Mouse (Mus musculus) effector memory CD4-positive, alpha-beta T cell, adult 5 months (primary cell): ENCODE results near the gene Gli1. TPM values are rescaled to one million over a fixed set of nuclear protein-coding genes. Genes with fewer than 3 reads are reported as not detected.

ENCODE experiments used
- polyA plus RNA-seq: library from polyadenylated mRNA; unstranded; fragments of 100-300 nt; shearing (Covaris generic); gene quantifications from one replicate; pipeline ENCODE4 v1.2.1, GENCODE M21; 2017

Gli1 gene
- polyA plus RNA-seq = 0.09 TPM

GRCm38 (mm10) chr10:127341891-127342639 is at the start of gene Gli1:
Gene Gli1, minus strand, starts transcription at chr10:127341974.

GRCm38 (mm10) chr10:127380251-127380691 is 38.5 kb upstream of the Gli1 start, which contains the start of gene R3hdm2:
Gene R3hdm2, plus strand, starts transcription at chr10:127380327.

GRCm38 (mm10) chr10:127369834-127370820 is 28.4 kb upstream of the Gli1 start, which contains the start of gene Inhbc:
Gene Inhbc, minus strand, starts transcription at chr10:127370431.

GRCm38 (mm10) chr10:127353909-127354895 is 12.4 kb upstream of the Gli1 start, which contains the start of gene Inhbe:
Gene Inhbe, minus strand, starts transcription at chr10:127354411.

GRCm38 (mm10) chr10:127321621-127322020 is 20.2 kb downstream of the Gli1 start, which contains the start of gene Arhgap9:
Gene Arhgap9, plus strand, starts transcription at chr10:127321964.

GRCm38 (mm10) chr10:127311476-127312355 is 30.1 kb downstream of the Gli1 start, which contains the start of gene Mars:
Gene Mars, minus strand, starts transcription at chr10:127311786.

GRCm38 (mm10) chr10:127288800-127289572 is 52.8 kb downstream of the Gli1 start, which contains the start of gene Mbd6:
Gene Mbd6, minus strand, starts transcription at chr10:127289018.

Other genes with a start within 250 kb of the Gli1 start
- 154 TPM for gene Os9, start 220.8 kb downstream of the Gli1 start, polyA plus RNA-seq
- gene B4galnt1, start 176.7 kb downstream of the Gli1 start, polyA plus RNA-seq = 677 TPM
- gene Slc26a10, start 161.3 kb downstream of the Gli1 start, polyA plus RNA-seq = 11.0 TPM
- not detected for gene Arhgef25, start 151.9 kb downstream of the Gli1 start, polyA plus RNA-seq
- gene Dtx3, start 146.2 kb downstream of the Gli1 start, polyA plus RNA-seq = 109 TPM
- gene Pip4k2c, start 130.4 kb downstream of the Gli1 start, polyA plus RNA-seq = 28.9 TPM
- not detected for gene Kif5a, start 78.6 kb downstream of the Gli1 start, polyA plus RNA-seq
- gene Dctn2, start 75.6 kb downstream of the Gli1 start, polyA plus RNA-seq = 74.6 TPM
- gene Mbd6, start 53.0 kb downstream of the Gli1 start, polyA plus RNA-seq = 8.4 TPM
- 55.4 TPM for gene Mars, start 30.2 kb downstream of the Gli1 start, polyA plus RNA-seq
- gene Arhgap9, start 20.0 kb downstream of the Gli1 start, polyA plus RNA-seq = 193 TPM
- gene Inhbe, start 12.4 kb upstream of the Gli1 start, polyA plus RNA-seq = not detected
- not detected for gene Inhbc, start 28.5 kb upstream of the Gli1 start, polyA plus RNA-seq
- gene R3hdm2, start 38.4 kb upstream of the Gli1 start, polyA plus RNA-seq = 42.4 TPM
- not detected for gene Stac3, start 159.7 kb upstream of the Gli1 start, polyA plus RNA-seq
- gene Ndufa4l2, start 173.0 kb upstream of the Gli1 start, polyA plus RNA-seq = not detected
- 51.9 TPM for gene Shmt2, start 180.5 kb upstream of the Gli1 start, polyA plus RNA-seq
- gene Nxph4, start 192.6 kb upstream of the Gli1 start, polyA plus RNA-seq = not detected